Mouse (Mus musculus) gonadal fat pad, adult 2 months (tissue): ENCODE measurements around the gene Greb1. TPM values are rescaled to one million over a fixed set of nuclear protein-coding genes. Genes with fewer than 3 reads are reported as not detected.
"Not testable (repeated sequence)": the region's sequence is repeated elsewhere in the genome, so short reads cannot be mapped to it uniquely, and the experiment has no call there.

Source experiments
- DNase-seq: peaks from one replicate; pipeline ENCODE4 v3.0.0-alpha.2; 2012; ENCODE audit warnings: low read depth
- polyA plus RNA-seq: library from polyadenylated mRNA; depleted of rRNA; stranded (reverse); fragments of >200 nt; gene quantifications from 2 replicates; pipeline ENCODE4 v1.2.3, GENCODE M21; 2012

Gene Greb1
- polyA plus RNA-seq, 1 experiment: 33.8 TPM

- DNase-seq: not testable (repeated sequence)
Observed at GRCm38 (mm10) chr12:16695252-16695651, 105.4 kb downstream of the Greb1 start.

GRCm38 (mm10) chr12:16694783-16695182 is 105.9 kb downstream of the Greb1 start:
- DNase-seq: peak; percentile 34

GRCm38 (mm10) chr12:16690631-16691030 is 110.1 kb downstream of the Greb1 start:
- DNase-seq: no peak

DNA sequence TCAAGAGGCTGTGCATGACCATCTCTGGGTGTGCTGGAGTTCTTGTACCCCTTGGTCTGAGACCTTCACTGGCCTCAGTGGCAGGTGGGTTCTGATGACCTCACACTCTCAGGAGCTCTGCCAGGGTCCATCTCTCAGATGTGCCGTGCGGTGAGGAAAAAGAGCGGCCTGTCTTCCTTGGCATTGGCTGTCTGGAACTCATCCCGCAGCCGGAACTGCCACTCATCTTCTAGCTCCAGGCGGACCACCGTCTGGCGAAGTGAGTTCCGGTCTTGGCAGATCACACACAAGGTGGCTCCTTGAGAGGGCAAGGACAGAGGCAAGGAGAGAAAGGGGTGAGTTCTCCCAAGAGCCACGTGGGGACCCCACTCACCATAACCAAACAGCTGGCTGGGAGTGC is 128.4 kb downstream of the Greb1 start:
- no peak for DNase-seq

GRCm38 (mm10) chr12:16669176-16669575 is 131.5 kb downstream of the Greb1 start:
- DNase-seq: no peak

- DNase-seq: no peak
Observed at GRCm38 (mm10) chr12:16665022-16665421, 135.7 kb downstream of the Greb1 start.

GRCm38 (mm10) chr12:16662955-16663585 is 137.6 kb downstream of the Greb1 start:
- no peak for DNase-seq

DNA sequence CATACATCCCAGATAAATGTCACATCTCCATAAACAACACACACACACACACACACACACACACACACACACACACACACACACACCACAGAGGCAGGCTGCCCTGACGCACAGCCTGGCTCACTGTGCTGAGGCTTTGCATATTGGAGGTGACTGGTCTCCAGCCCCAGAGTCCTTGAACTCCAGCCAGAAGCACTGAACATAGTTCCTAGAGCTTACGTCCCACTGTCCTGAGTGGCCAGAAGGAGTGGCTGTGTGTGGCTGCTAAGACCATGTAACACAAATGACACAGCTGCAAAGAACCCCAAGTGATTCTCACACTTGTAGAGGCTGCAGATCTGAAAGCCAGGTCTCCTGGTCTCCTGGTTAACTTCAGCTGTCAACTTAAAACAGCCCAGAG is 138.8 kb downstream of the Greb1 start:
- no peak for DNase-seq

GRCm38 (mm10) chr12:16661459-16661858 is 139.2 kb downstream of the Greb1 start:
- no peak for DNase-seq

DNA sequence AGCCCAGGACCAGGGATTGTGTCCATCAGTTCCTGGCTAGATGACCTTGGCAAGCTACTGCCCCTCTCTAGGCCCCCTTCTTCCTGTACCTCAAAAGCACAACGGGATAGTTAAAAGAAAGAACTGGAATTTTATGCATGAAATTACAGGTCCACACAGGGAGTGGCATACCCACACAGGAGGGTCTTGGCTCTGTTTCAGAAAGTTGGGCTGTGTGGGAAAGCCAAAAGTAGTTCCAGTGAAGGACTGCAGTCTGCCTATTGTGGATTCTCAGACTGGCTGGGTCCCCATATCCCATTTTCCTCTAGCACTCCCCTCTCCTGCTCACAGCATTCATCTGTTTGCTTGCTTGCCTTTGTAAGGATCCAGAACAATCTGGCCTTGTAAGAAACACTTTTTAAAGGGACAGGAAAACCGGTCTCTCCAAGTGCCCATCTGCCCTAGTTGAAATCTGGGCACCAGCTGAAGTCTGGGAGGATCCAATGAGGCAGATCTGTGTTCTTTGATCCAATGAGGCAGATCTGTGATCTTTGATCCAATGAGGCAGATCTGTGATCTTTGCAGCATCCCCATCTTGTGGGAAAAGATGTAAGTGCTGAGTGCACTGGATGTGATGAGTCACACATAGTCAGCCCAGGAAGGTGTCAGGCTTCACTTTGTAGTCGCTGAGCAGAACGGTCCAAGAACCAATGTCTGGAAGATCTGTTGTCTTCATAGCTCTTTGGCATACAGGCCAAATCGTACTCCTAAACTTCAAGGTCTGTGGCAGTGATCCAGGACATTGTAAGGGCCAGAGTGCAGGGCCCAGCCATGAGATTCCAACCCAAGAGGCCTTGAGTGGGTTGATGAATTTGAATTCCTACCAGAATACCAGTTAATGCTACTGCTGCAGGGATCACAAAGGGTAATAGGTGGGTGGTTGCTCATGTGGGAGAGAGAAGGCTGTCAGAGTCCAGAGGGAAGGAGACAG is 143.5 kb downstream of the Greb1 start:
- DNase-seq: no peak

GRCm38 (mm10) chr12:16655604-16656003 is 145.1 kb downstream of the Greb1 start:
- DNase-seq: no peak

DNA sequence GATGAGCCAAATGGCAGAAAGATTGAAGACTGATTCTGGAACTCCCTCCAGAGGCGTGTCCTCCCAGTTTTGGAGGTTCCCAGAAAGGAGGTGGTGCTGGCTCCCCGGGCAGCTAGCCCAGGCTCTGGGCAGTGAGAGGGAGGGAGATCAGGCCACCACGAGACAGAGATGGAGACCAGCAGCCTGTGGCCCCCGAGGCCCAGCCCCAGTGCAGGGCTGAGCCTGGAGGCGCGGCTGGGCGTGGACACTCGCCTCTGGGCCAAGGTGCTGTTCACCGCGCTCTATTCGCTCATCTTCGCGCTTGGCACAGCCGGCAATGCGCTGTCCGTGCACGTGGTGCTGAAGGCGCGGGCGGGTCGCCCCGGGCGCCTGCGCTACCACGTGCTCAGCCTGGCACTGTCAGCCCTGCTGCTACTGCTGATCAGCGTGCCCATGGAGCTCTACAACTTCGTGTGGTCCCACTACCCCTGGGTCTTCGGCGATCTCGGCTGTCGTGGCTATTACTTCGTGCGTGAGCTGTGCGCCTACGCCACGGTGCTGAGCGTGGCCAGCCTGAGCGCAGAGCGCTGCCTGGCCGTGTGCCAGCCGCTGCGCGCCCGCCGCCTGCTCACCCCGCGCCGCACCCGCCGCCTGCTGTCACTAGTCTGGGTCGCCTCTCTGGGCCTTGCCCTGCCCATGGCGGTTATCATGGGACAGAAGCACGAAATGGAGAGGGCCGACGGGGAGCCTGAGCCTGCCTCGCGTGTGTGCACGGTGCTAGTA is 147.2 kb downstream of the Greb1 start, which contains the start of gene Ntsr2:
Ntsr2 (plus strand) TSS at position 51 of the 762 bp plus-strand sequence.
- no peak for DNase-seq

- no peak for DNase-seq
Observed at GRCm38 (mm10) chr12:16649819-16650218, 150.9 kb downstream of the Greb1 start.

DNA sequence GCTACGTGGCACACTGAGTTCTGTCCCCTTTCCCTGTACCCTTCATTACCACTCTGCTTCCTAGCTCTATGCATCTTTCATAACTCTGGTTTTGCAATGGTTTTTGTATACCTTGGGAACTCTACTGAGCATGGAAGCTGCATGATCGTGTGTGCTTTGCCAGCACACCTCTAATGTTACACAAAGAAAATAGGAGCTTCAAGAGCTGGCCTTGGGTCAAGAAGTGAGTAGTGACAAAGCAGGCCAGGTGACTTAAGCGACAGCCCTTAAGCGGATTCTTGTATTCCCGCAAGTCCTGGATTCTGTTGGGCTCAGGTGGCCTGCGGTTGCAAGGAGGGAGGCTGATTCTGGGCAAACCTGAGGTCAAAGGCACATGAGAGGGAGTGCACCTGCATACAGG is 152.4 kb downstream of the Greb1 start:
- DNase-seq: peak; percentile 46

- no peak for DNase-seq
Observed at GRCm38 (mm10) chr12:16646780-16647409, 153.8 kb downstream of the Greb1 start.

- DNase-seq: no peak
Observed at GRCm38 (mm10) chr12:16644698-16645097, 156.0 kb downstream of the Greb1 start.

- no peak for DNase-seq
Observed at GRCm38 (mm10) chr12:16643508-16644345, 157.0 kb downstream of the Greb1 start.

DNA sequence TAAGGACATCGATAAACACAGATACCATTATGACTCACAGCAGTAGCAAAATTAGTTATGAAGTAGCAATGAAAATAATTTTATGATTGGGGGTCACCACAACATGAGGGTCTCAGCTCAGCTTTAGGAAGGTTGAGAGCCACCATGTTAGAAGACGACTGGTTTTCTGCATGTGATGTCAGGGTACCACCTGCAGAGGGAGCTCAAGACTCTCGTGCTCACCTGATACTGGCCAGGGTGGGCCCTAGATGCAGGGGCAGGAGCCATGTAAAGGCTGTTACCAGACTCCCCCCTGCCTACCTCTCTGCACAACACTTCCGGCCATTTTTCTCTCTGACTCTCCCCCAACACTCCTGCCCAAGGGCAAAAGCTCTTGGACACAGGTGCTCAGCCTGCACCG is 158.7 kb downstream of the Greb1 start:
- DNase-seq: no peak

DNA sequence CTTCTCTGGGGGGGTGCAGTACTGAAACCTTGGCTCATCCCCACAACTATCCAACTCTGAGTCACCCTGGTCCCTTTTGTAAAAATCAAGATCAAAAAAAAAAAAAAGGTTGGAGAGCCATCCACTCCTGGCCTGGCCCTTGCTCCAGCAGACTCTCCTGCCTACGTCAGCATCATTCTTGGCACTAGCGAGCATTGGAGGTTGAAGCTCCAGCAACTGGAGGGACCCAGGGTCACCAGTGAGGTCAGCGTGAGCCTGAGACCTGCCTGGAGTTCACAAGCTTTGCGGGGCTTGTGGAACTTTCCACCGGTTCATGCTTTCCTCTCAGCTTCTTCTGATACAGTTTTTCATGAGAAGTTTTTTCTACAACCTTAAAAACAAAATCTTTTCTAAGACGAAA is 160.6 kb downstream of the Greb1 start:
- no peak for DNase-seq

DNA sequence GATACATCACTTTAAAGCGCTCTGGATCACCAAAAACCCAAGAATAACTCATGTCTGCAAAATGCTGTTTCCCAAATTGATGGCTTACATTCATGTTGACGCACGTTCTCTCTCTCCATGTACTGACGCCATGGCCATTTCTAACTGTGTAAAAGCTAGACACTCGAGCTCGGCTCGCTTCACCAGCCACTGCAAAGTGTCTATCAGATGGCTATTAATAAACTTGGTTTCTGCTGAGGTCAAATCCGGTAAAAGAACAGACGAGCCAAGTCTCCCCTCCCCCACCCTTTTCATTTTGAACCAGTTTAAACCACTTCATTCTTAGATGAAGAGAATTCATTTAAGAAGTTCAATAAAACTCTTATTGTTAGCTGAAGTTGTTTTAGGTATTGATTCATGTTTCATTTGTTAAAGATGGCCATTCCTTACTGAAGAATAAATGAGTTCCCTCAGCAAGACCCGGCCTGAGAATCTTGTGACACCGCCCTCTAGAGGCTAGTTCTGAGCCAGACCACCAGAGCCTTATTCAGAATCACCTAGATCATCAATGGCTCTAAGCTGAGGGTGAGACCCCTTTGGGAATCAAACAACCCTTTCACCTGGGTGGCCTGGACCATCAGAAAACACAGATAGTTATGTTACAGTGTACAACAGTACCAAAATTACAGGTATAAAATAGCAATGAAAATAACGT is 161.5 kb downstream of the Greb1 start:
- DNase-seq: no peak
